Mouse (Mus musculus) myocyte (in vitro differentiated cells): ENCODE data around the gene Dnmt3a. TPM values are rescaled to one million over a fixed set of nuclear protein-coding genes. Genes with fewer than 3 reads are reported as not detected.

ENCODE experiments used
- H3K27me3 ChIP-seq: one replicate; pipeline ENCODE4 v1.6.1; 2011; ENCODE audit not compliant: control insufficient read depth, insufficient read depth, insufficient read length
- H3K36me3 ChIP-seq: one replicate; pipeline ENCODE4 v1.6.1; 2011; ENCODE audit not compliant: control insufficient read depth, insufficient read depth
- H3K4me2 ChIP-seq: one replicate; pipeline ENCODE4 v1.6.1; 2011; ENCODE audit warnings: low read depth, control low read depth
- H3K4me3 ChIP-seq: one replicate; pipeline ENCODE4 v1.5.1; 2011; ENCODE audit warnings: mild to moderate bottlenecking, control low read depth, moderate library complexity
- H3K79me2 ChIP-seq: one replicate; pipeline ENCODE4 v1.6.1; 2011; ENCODE audit not compliant: control insufficient read depth, insufficient read depth
- H3ac ChIP-seq: one replicate; pipeline ENCODE4 v1.6.1; 2011; ENCODE audit not compliant: control insufficient read depth, insufficient read length
- CEBPB ChIP-seq: IDR thresholded peaks from 2 replicates; pipeline ENCODE4 v1.6.1; 2011; ENCODE audit warnings: mild to moderate bottlenecking, moderate library complexity; ENCODE audit not compliant: poor library complexity, insufficient read depth, severe bottlenecking
- E2F4 ChIP-seq: IDR thresholded peaks from one replicate; pipeline ENCODE4 v1.6.1; 2011; ENCODE audit warnings: mild to moderate bottlenecking, control low read depth, moderate library complexity; ENCODE audit not compliant: insufficient read depth
- MAX ChIP-seq: IDR thresholded peaks from one replicate; pipeline ENCODE4 v1.6.1; 2011; ENCODE audit warnings: low read depth, mild to moderate bottlenecking, control low read depth
- MYOD1 ChIP-seq, 3 experiments: IDR thresholded peaks; one replicate each; pipeline ENCODE4 v1.6.1; 2011; ENCODE audit warnings: control low read depth in 2 of 3, low read depth in 2 of 3, mild to moderate bottlenecking in 2 of 3, moderate library complexity in 1 of 3; ENCODE audit not compliant: insufficient read length in 2 of 3, control insufficient read depth in 1 of 3
- MYOG ChIP-seq, 3 experiments: IDR thresholded peaks; one replicate each; pipeline ENCODE4 v1.6.1; 2011; ENCODE audit warnings: control low read depth in 2 of 3, low read depth in 2 of 3, mild to moderate bottlenecking in 2 of 3; ENCODE audit not compliant: insufficient read length in 2 of 3, control insufficient read depth in 1 of 3, insufficient read depth in 1 of 3
- POLR2A ChIP-seq: IDR thresholded peaks from one replicate; pipeline ENCODE4 v1.6.1; 2011; ENCODE audit warnings: low read depth, mild to moderate bottlenecking, control low read depth, moderate library complexity; ENCODE audit not compliant: insufficient read length
- POLR2AphosphoS2 ChIP-seq: IDR thresholded peaks from one replicate; pipeline ENCODE4 v1.6.1; 2011; ENCODE audit warnings: low read depth, control low read depth; ENCODE audit not compliant: insufficient read length
- REST ChIP-seq: IDR thresholded peaks from one replicate; pipeline ENCODE4 v1.6.1; 2011; ENCODE audit warnings: mild to moderate bottlenecking, control low read depth, moderate library complexity; ENCODE audit not compliant: insufficient read depth, insufficient read length
- SRF ChIP-seq: IDR thresholded peaks from one replicate; pipeline ENCODE4 v1.6.1; 2011; ENCODE audit warnings: low read depth; ENCODE audit not compliant: control insufficient read depth, insufficient read length
- TCF12 ChIP-seq: IDR thresholded peaks from one replicate; pipeline ENCODE4 v1.6.1; 2011; ENCODE audit warnings: mild to moderate bottlenecking, control low read depth; ENCODE audit not compliant: poor library complexity, insufficient read depth, severe bottlenecking
- TCF3 ChIP-seq: IDR thresholded peaks from one replicate; pipeline ENCODE4 v1.6.1; 2011; ENCODE audit warnings: low read depth, control low read depth; ENCODE audit not compliant: insufficient read length
- USF1 ChIP-seq: IDR thresholded peaks from one replicate; pipeline ENCODE4 v1.6.1; 2011; ENCODE audit warnings: low read depth, mild to moderate bottlenecking, control low read depth, moderate library complexity
- polyA plus RNA-seq: library from polyadenylated mRNA; unstranded; fragments of >200 nt; fragmentation: generic; extraction: Trizol; gene quantifications from one replicate; pipeline ENCODE4 v1.2.1, GENCODE M21; 2012; ENCODE audit warnings: missing spikeins

The Dnmt3a gene
- polyA plus RNA-seq, 1 experiment = 4.6 TPM

- no peaks in the 10 kb centered on the region for H3K27me3 ChIP-seq
- no peak overlapping the region for H3K4me2 ChIP-seq
- H3ac ChIP-seq = no peak overlapping the region
- no peak for TF ChIP-seq CEBPB
- TF ChIP-seq SRF = no peak
- TF ChIP-seq REST = no peak
- no peak for TF ChIP-seq MYOD1 (IDR thresholded peaks at IDR 0.05; ENCODE audit: control insufficient read depth in 1 of 3, insufficient read length in 2 of 3, low read depth in 2 of 3)
- TF ChIP-seq POLR2AphosphoS2 = no peak
- TF ChIP-seq MAX = no peak
- no peak for TF ChIP-seq POLR2A
- TF ChIP-seq MYOG (IDR thresholded peaks at IDR 0.05; ENCODE audit: control insufficient read depth in 1 of 3, insufficient read depth in 1 of 3, insufficient read length in 2 of 3, low read depth in 2 of 3) = no peak
- no peak for TF ChIP-seq TCF12
- TF ChIP-seq TCF3 = no peak
- no peak for TF ChIP-seq E2F4
- no peak for TF ChIP-seq USF1
- H3K79me2 ChIP-seq = no peaks in the 10 kb centered on the region
- no peaks in the 10 kb centered on the region for H3K36me3 ChIP-seq
- H3K4me3 ChIP-seq = no peak overlapping the region
Observed at GRCm38 (mm10) chr12:3778286-3778685, 27.5 kb upstream of the Dnmt3a start.

- Histone ChIP-seq H3K4me2 (no peak overlapping the region), H3K36me3 (no peaks in the 10 kb centered on the region), H3ac (no peak overlapping the region), H3K4me3 (no peak overlapping the region), H3K27me3 (no peaks in the 10 kb centered on the region), H3K79me2 (no peaks in the 10 kb centered on the region)
- TF ChIP-seq CEBPB = no peak
- TF ChIP-seq MAX = no peak
- TF ChIP-seq POLR2A = no peak
- no peak for TF ChIP-seq MYOG (IDR thresholded peaks at IDR 0.05; ENCODE audit: control insufficient read depth in 1 of 3, insufficient read depth in 1 of 3, insufficient read length in 2 of 3, low read depth in 2 of 3)
- no peak for TF ChIP-seq SRF
- no peak for TF ChIP-seq TCF12
- TF ChIP-seq USF1 = no peak
- TF ChIP-seq E2F4 = no peak
- no peak for TF ChIP-seq POLR2AphosphoS2
- TF ChIP-seq MYOD1 (IDR thresholded peaks at IDR 0.05; ENCODE audit: control insufficient read depth in 1 of 3, insufficient read length in 2 of 3, low read depth in 2 of 3) = no peak
- no peak for TF ChIP-seq TCF3
- no peak for TF ChIP-seq REST
Observed at GRCm38 (mm10) chr12:3779639-3780038, 26.2 kb upstream of the Dnmt3a start.

- no peak overlapping the region for H3K4me2 ChIP-seq
- H3K4me3 ChIP-seq = no peak overlapping the region
- H3K27me3 ChIP-seq = no peaks in the 10 kb centered on the region
- TF ChIP-seq POLR2AphosphoS2 (no peak), USF1 (no peak), REST (no peak), POLR2A (no peak), TCF12 (no peak), MAX (no peak), E2F4 (no peak), CEBPB (no peak), MYOG (IDR thresholded peaks at IDR 0.05; ENCODE audit: control insufficient read depth in 1 of 3, insufficient read depth in 1 of 3, insufficient read length in 2 of 3, low read depth in 2 of 3) (no peak), MYOD1 (IDR thresholded peaks at IDR 0.05; ENCODE audit: control insufficient read depth in 1 of 3, insufficient read length in 2 of 3, low read depth in 2 of 3) (no peak)
- no peaks in the 10 kb centered on the region for H3K79me2 ChIP-seq
- no peak overlapping the region for H3ac ChIP-seq
- H3K36me3 ChIP-seq = no peaks in the 10 kb centered on the region
Observed at GRCm38 (mm10) chr12:3780405-3780891, 25.4 kb upstream of the Dnmt3a start.

- H3K27me3 ChIP-seq = no peaks in the 10 kb centered on the region
- no peaks in the 10 kb centered on the region for H3K36me3 ChIP-seq
- no peak overlapping the region for H3ac ChIP-seq
- no peaks in the 10 kb centered on the region for H3K79me2 ChIP-seq
- H3K4me3 ChIP-seq = no peak overlapping the region
- no peak overlapping the region for H3K4me2 ChIP-seq
- TF ChIP-seq POLR2A = no peak
- TF ChIP-seq E2F4 = no peak
- no peak for TF ChIP-seq CEBPB
- TF ChIP-seq MYOD1 (IDR thresholded peaks at IDR 0.05; ENCODE audit: control insufficient read depth in 1 of 3, insufficient read length in 2 of 3, low read depth in 2 of 3) = no peak
- no peak for TF ChIP-seq SRF
- no peak for TF ChIP-seq MYOG (IDR thresholded peaks at IDR 0.05; ENCODE audit: control insufficient read depth in 1 of 3, insufficient read depth in 1 of 3, insufficient read length in 2 of 3, low read depth in 2 of 3)
Observed at GRCm38 (mm10) chr12:3780931-3781471, 24.8 kb upstream of the Dnmt3a start.

- no peak overlapping the region for H3K4me3 ChIP-seq
- no peaks in the 10 kb centered on the region for H3K36me3 ChIP-seq
Observed at GRCm38 (mm10) chr12:3781482-3781881, 24.3 kb upstream of the Dnmt3a start.

More at GRCm38 (mm10) chr12:3781482-3781881, 24.3 kb upstream of the Dnmt3a start:
- no peaks in the 10 kb centered on the region for H3K27me3 ChIP-seq
- H3ac ChIP-seq = no peak overlapping the region
- no peak overlapping the region for H3K4me2 ChIP-seq
- H3K79me2 ChIP-seq = no peaks in the 10 kb centered on the region
- TF ChIP-seq REST = no peak
- no peak for TF ChIP-seq USF1
- TF ChIP-seq MAX = no peak
- no peak for TF ChIP-seq CEBPB
- TF ChIP-seq TCF3 = no peak
- no peak for TF ChIP-seq MYOD1 (IDR thresholded peaks at IDR 0.05; ENCODE audit: control insufficient read depth in 1 of 3, insufficient read length in 2 of 3, low read depth in 2 of 3)
